Mouse (Mus musculus) heart, postnatal 10 days (tissue): ENCODE data around the gene Zc3h14. TPM values are rescaled to one million over a fixed set of nuclear protein-coding genes. Genes with fewer than 3 reads are reported as not detected.

Experiments used
- DNase-seq, 2 experiments: peaks; one replicate each; pipeline ENCODE4 v3.0.0; 2021
- intact Hi-C: fragments of 180-260 bp; cut with DNase I; formaldehyde crosslinking; loops from one replicate; pipeline ENCODE4 v1.15.1; 2025
- total RNA-seq, 2 experiments: library from RNA; stranded (reverse); gene quantifications; 2 replicates each; pipeline ENCODE4 v1.2.3; 2021

Zc3h14 gene
- total RNA-seq, 2 experiments from 2014 or later, result 69.2 to 70.7 TPM

- no peak for DNase-seq
- intact Hi-C loops, result no loop called here
Observed at GRCm38 (mm10) chr12:98834879-98835278, 88.1 kb downstream of the Zc3h14 start.

GRCm38 (mm10) chr12:98835466-98835865 lies 88.7 kb downstream of the Zc3h14 start:
- intact Hi-C loops, result no loop called here
- DNase-seq, result no peak

Other genes starting within 250 kb of the Zc3h14 start
- gene Kcnk10, start 168.7 kb upstream of the Zc3h14 start, total RNA-seq, result under 1 TPM in 1 of 2 experiments, not detected in 1; 0.02 TPM
- 1 to 10 TPM; 7.4 to 7.7 TPM for gene Spata7, start 118.8 kb upstream of the Zc3h14 start, total RNA-seq
- gene Ptpn21, start 9.6 kb upstream of the Zc3h14 start, total RNA-seq, result 10 to 100 TPM; 26.3 to 31.6 TPM
- 1 to 10 TPM; 2.9 to 3.9 TPM for gene Eml5, start 154.5 kb downstream of the Zc3h14 start, total RNA-seq
- gene Ttc8, start 173.6 kb downstream of the Zc3h14 start, total RNA-seq, result 10 to 100 TPM in 1 of 2 experiments, 1 to 10 TPM in 1; 8.5 to 13.2 TPM